Mouse (Mus musculus) cerebellum, adult 18-20 months (tissue): ENCODE results near the gene Slc26a6.

Source experiments
- DNase-seq, 2 experiments: peaks; one replicate each; pipeline ENCODE4 v3.0.0; 2021

Gene Slc26a6

DNA sequence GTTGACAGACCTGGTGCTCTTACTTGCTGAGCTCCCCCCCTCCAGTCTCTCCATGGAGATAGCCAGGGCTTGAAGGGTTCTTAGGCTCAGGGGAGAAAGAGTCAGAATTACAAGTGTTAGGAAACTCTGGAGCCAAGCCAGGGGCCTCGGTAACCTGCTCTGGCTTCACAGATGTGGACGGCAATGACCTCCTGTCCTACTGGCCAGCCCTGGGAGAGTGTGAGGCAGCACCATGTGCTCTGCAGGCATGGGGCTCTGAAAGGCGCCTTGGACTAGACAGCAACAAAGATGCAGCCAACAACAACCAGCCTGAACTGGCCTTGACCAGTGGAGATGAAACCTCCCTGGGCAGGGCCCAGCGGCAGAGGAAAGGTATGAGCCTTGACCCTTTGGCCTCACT is 5.7 kb upstream of the Slc26a6 start:
- DNase-seq, result no peak

GRCm38 (mm10) chr9:108848419-108848818 is 4.7 kb upstream of the Slc26a6 start:
- DNase-seq, result no peak

DNA sequence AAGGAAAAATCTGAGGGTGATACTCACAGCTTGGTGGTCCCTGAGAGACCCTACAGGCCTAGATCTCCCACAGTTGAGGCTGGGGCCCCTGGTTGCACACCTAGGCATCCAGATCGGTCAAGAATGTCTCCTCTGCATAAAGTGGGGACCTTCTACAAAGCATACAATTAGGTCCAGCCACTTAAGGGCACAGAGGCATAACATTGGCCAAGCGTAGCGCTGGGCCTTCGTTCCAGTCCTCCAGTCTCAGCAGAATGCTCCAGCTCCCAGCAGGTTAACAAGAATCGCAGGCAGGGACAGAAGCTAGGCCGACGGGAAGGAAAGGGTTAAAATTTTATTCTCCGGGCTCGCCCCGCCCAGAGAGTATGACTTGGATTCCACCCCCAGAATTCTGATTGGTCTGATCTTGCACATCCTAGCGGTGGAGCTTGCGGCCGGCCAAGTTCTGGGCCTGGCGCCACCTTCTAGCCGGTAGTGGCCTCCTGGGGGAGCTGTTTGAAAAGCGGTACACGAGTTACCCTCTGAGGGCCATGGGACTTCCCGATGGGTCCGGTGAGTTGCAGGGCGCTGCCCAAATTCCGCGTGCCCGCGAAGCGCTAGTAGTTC is 655 bp downstream of the Slc26a6 start:
- peak; percentile 92 to 95 for DNase-seq

- DNase-seq, result peak; percentile 80 to 88
These were observed 1.2 kb downstream of the Slc26a6 start for GRCm38 (mm10) chr9:108854241-108854696.

DNA sequence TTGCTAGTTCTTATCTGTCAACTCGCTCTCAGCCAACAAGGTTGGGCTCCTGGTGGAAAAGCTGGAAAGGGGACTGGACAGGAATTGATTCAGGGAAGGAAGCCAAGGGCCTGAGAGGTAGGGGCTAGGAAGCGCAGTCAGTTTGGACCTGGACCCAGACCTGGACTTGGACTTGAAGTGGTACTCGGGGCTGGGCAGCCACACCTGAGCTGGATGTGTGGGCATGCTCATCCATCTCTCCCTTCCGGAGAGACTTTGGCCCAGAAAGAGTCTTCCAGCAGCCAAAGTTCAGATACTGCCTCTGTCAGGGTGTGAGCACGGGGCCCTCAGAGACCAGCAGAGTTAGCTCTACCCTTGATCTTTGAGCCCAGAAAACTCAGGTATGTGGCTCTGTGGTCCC is 2.3 kb downstream of the Slc26a6 start:
- no peak for DNase-seq

- DNase-seq, result no peak
These were observed 5.9 kb downstream of the Slc26a6 start for GRCm38 (mm10) chr9:108858792-108859527.

GRCm38 (mm10) chr9:108912308-108912707 is 59.2 kb downstream of the Slc26a6 start:
- DNase-seq, result no peak

DNA sequence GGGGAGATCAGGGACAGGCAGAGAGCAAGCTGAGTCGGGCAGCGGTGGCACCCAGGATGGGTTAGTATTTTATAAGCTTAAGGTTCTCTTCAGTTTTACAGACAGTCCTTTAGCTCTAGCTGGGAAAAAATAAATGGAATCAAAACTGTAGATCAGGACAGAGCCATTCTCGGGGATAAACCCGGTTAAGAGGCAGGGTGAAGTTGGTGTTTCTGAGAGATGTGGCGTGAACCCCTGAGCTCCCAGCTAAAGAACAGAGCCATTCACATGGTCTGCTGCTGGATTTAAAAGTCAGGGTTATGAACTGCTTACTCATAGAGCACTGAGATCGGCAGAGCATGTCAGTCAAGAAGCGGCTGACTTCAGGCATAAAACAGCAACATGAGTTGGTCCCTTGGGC is 60.1 kb downstream of the Slc26a6 start:
- no peak for DNase-seq

- no peak for DNase-seq
These were observed 60.5 kb downstream of the Slc26a6 start for GRCm38 (mm10) chr9:108913621-108914020.

GRCm38 (mm10) chr9:108914491-108914890 is 61.4 kb downstream of the Slc26a6 start, which contains the start of gene Tmem89:
Tmem89 (plus strand) TSS chr9:108914619.
- DNase-seq, result peak; percentile 48 to 51

DNA sequence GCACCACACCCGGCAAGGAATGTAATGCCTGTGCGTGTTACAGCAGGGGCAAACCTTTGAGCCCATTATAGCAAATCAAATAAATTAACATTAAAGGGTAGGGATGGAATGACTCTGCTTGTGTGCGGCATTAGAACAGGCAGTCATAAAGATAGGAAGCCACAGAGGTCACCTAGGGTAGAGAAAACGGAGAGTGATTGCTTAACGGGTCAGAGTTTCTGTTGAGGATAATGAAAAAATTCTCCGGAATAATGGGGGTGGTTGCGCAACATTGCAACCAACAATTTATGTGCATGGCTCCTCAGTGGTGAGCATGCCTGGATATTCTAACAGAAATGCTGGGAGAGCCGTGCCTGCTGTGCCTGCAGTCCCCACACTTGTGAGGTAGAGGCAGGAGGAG is 72.8 kb downstream of the Slc26a6 start:
- DNase-seq, result no peak

- DNase-seq, result no peak
These were observed 75.3 kb downstream of the Slc26a6 start for GRCm38 (mm10) chr9:108928424-108928823.

DNA sequence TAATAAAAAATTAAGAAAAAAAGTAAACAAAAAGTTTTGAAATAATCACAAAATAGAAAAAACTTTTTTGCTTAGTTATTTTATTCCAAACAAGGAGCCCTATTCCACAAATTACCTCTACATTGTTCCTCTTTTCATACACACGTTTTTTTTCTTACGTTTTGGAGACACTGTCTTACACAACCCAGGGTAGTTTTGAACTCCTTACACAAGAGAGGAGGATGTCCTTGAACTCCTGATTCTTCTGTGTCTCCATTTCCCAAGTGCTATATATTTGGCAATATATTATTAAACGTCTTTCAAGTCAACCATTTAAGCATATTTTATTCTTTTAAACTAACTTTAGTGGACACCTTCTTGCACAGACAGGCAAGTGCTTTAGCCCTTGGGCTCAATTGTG is 82.9 kb downstream of the Slc26a6 start:
- no peak for DNase-seq

DNA sequence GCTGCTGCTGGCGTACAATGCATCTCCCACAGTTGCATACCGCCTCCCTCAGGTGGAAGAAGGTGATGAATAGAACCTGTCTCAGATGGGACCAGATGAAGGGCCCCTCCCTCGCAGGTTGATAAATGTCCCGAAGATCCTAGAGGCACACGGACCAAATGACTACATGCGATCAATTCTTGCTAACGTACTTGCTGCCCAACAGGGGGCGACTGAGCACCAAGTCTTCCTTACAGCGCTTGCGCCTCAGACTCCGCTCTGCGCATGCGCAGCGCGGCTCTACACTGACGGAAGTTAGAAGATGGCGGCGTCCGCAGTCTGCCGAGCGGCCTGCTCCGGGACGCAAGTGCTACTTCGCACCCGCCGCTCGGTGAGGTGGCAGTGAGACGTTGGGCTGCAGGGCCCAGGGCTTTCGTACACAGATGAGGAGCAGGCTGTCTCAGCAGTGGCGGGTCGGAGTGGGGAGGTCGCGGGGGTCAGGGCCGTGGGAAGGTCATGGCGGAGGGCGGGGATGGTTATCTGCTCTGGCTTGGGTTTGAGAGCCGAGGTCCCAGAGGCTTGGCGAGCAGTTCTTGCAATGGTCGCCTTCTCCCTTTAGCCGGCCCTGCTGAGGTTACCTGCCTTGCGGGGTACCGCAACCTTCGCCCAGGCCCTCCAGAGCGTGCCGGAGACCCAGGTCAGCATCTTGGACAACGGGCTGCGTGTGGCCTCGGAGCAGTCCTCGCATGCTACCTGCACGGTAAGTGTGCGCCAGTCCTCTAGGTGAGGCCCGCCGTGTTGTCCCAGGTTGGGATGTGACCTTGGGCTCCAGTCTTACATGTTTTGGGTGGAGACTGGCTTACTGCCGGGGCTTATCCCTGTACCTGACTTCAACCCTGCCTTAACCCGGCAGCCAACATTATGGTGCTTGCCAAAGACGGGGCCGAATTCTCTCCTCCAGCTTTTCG is 83.6 kb downstream of the Slc26a6 start, which contains the start of gene Uqcrc1:
Gene Uqcrc1 (plus strand): TSS at position 216 of the 947 bp plus-strand sequence.
- peak; percentile 96 to 99 for DNase-seq

DNA sequence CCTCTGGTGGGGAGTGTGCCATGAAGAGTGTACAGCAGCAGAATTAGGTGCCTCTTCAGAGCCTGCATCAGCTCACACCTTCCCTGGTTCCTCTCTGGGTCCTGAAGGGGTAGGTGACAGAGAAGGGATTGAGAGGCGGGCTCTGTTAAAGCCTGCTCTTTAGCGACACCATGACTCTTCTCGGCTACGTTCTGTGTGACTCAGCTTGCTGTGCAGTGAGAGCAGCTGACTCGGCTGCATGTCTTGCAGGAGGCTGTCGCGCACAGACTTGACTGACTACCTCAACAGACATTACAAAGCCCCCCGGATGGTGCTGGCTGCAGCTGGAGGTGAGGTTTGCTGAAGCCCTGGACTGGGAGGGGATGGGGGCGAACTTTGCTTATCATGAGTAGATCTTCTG is 92.0 kb downstream of the Slc26a6 start:
- no peak for DNase-seq

DNA sequence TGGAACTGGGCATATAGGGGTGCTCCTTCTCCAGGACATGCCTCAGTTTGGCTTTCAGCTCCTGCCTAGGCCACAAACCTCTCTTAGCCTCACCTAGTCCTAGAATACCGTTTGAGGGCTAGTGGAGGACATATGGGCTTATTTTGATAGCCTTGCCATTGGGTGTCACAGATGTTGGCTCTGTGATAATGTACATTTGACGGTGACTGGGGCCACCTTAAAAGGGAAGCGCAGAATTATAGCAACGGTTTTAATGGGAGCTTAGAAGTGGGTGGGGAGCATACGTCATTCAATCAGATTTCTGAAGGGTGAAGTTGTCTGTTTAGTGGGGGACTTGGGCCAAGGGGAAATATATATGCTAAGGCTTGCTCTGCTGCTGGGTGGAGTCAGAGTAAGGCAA is 92.5 kb downstream of the Slc26a6 start:
- DNase-seq, result no peak

- peak; percentile 53 to 64 for DNase-seq
These were observed 96.3 kb downstream of the Slc26a6 start for GRCm38 (mm10) chr9:108949231-108949966.

GRCm38 (mm10) chr9:108949967-108950728 is 97.1 kb downstream of the Slc26a6 start:
- DNase-seq, result peak; percentile 34 to 39

GRCm38 (mm10) chr9:108953081-108953636 is 100.1 kb downstream of the Slc26a6 start, which contains the start of gene Col7a1:
Col7a1 (plus strand) TSS chr9:108953586.
- no peak for DNase-seq

- DNase-seq, result no peak
These were observed 102.2 kb downstream of the Slc26a6 start for GRCm38 (mm10) chr9:108955241-108955640.

- no peak for DNase-seq
These were observed 102.8 kb downstream of the Slc26a6 start for GRCm38 (mm10) chr9:108955846-108956245.
